Mouse (Mus musculus) forebrain, embryonic 11.5 days (tissue): ENCODE results near the gene Inpp4a. TPM values are rescaled to one million over a fixed set of nuclear protein-coding genes. Genes with fewer than 3 reads are reported as not detected.

Experiments
- ATAC-seq: fragments of 200-750 bp; cut with Nextera tagmentation; replicated peaks from 2 replicates; pipeline ENCODE4 v1.8.0; 2017; ENCODE audit warnings: moderate TSS enrichment; ENCODE audit not compliant: low FRiP score
- DNase-seq: peaks from one replicate; pipeline ENCODE4 v3.0.0-alpha.2; 2017; ENCODE audit warnings: low spot score
- H3K27ac ChIP-seq: fragments of 300-500 bp; sonication (generic); 2 replicates; pipeline ENCODE4 v1.5.1; 2014; ENCODE audit warnings: low read depth, low read length
- H3K27me3 ChIP-seq: fragments of 300-500 bp; sonication (generic); 2 replicates; pipeline ENCODE4 v1.6.1; 2014; ENCODE audit warnings: mild to moderate bottlenecking, low read length, mixed read lengths; ENCODE audit not compliant: control insufficient read depth, insufficient read depth
- H3K36me3 ChIP-seq: fragments of 300-500 bp; sonication (generic); 2 replicates; pipeline ENCODE4 v1.6.1; 2014; ENCODE audit warnings: mild to moderate bottlenecking, low read length, moderate library complexity, mixed read lengths; ENCODE audit not compliant: control insufficient read depth, insufficient read depth
- H3K4me1 ChIP-seq: fragments of 300-500 bp; sonication (generic); replicated peaks from 2 replicates; pipeline ENCODE4 v1.6.1; 2014; ENCODE audit warnings: low read length, mixed read lengths; ENCODE audit not compliant: control insufficient read depth, insufficient read depth
- H3K4me2 ChIP-seq: fragments of 300-500 bp; sonication (generic); 2 replicates; pipeline ENCODE4 v1.6.1; 2014; ENCODE audit warnings: low read depth, mild to moderate bottlenecking, low read length, moderate library complexity, mixed read lengths; ENCODE audit not compliant: severe bottlenecking
- H3K4me3 ChIP-seq: fragments of 300-500 bp; sonication (generic); 2 replicates; pipeline ENCODE4 v1.5.1; 2014; ENCODE audit warnings: low read depth, low read length
- H3K9ac ChIP-seq: fragments of 300-500 bp; sonication (generic); 2 replicates; pipeline ENCODE4 v1.6.1; 2014; ENCODE audit warnings: low read length
- H3K9me3 ChIP-seq: fragments of 300-500 bp; sonication (generic); 2 replicates; pipeline ENCODE4 v1.6.1; 2016; ENCODE audit warnings: low read length, mixed read lengths; ENCODE audit not compliant: control insufficient read depth
- WGBS: fragments of 180-500 bp; shearing (Covaris S2); extraction: QIAGEN DNeasy Blood & Tissue Kit; methylation state at CpG from one replicate; pipeline ENCODE4 v1.1.7; 2014; 5-methylcytosine and 5-hydroxymethylcytosine counted together
- polyA plus RNA-seq: library from polyadenylated mRNA; unstranded; fragments of >200 nt; fragmentation: Nextera tagmentation; extraction: Ambion mirVana; gene quantifications from 2 replicates; pipeline ENCODE4 v1.2.1, GENCODE M21; 2014

Gene Inpp4a
- polyA plus RNA-seq, 1 experiment from 2014 or later, result 16.9 TPM

GRCm38 (mm10) chr1:37309939-37310515, 10.4 kb downstream of the Inpp4a start:
- Histone ChIP-seq H3K9me3 (no peaks in the 10 kb centered on the region), H3K27ac (no peak overlapping the region), H3K27me3 (no peaks in the 10 kb centered on the region), H3K9ac (no peak overlapping the region), H3K4me3 (no peak overlapping the region), H3K4me1 (no peaks in the 10 kb centered on the region), H3K36me3 (no peaks in the 10 kb centered on the region), H3K4me2 (no peak overlapping the region)
- WGBS, result 97% methylated on average over 4 of the region's 4 CpGs
- DNase-seq, result no peak
- ATAC-seq, result no peak

- no peak for ATAC-seq
- Histone ChIP-seq H3K36me3 (no peaks in the 10 kb centered on the region), H3K4me2 (no peak overlapping the region), H3K4me3 (no peak overlapping the region), H3K4me1 (no peaks in the 10 kb centered on the region), H3K9me3 (no peaks in the 10 kb centered on the region), H3K27me3 (no peaks in the 10 kb centered on the region), H3K27ac (no peak overlapping the region), H3K9ac (no peak overlapping the region)
- 62% methylated on average over 7 of the region's 7 CpGs for WGBS
- DNase-seq, result no peak
Observed at GRCm38 (mm10) chr1:37314338-37314737, 14.7 kb downstream of the Inpp4a start.

- no peak for ATAC-seq
Observed at GRCm38 (mm10) chr1:37317644-37318285, 18.1 kb downstream of the Inpp4a start.

GRCm38 (mm10) chr1:37318558-37318957, 18.9 kb downstream of the Inpp4a start:
- 87% methylated on average over 2 of the region's 2 CpGs for WGBS
- Histone ChIP-seq H3K36me3 (no peaks in the 10 kb centered on the region), H3K9ac (no peak overlapping the region), H3K9me3 (no peaks in the 10 kb centered on the region), H3K27me3 (no peaks in the 10 kb centered on the region), H3K4me3 (no peak overlapping the region), H3K4me2 (no peak overlapping the region), H3K27ac (no peak overlapping the region), H3K4me1 (no peaks in the 10 kb centered on the region)
- ATAC-seq (no peak), DNase-seq (no peak)

More at GRCm38 (mm10) chr1:37317644-37318285, 18.1 kb downstream of the Inpp4a start:
- Histone ChIP-seq H3K27me3 (no peaks in the 10 kb centered on the region), H3K9ac (no peak overlapping the region), H3K27ac (no peak overlapping the region), H3K4me2 (no peak overlapping the region), H3K9me3 (no peaks in the 10 kb centered on the region), H3K4me1 (no peaks in the 10 kb centered on the region), H3K4me3 (no peak overlapping the region), H3K36me3 (no peaks in the 10 kb centered on the region)
- WGBS, result 82% methylated on average over 7 of the region's 7 CpGs
- DNase-seq, result no peak

- no peak overlapping the region for H3K4me3 ChIP-seq
- H3K36me3 ChIP-seq, result no peaks in the 10 kb centered on the region
- no peaks in the 10 kb centered on the region for H3K4me1 ChIP-seq
- H3K4me2 ChIP-seq, result no peak overlapping the region
- H3K27ac ChIP-seq, result no peak overlapping the region
- no peaks in the 10 kb centered on the region for H3K27me3 ChIP-seq
- H3K9ac ChIP-seq, result no peak overlapping the region
- 80% methylated on average over 2 of the region's 2 CpGs for WGBS
- no peaks in the 10 kb centered on the region for H3K9me3 ChIP-seq
- DNase-seq (no peak), ATAC-seq (no peak)
Observed at GRCm38 (mm10) chr1:37322690-37323089, 23.0 kb downstream of the Inpp4a start.

- Histone ChIP-seq H3K4me1 (no peaks in the 10 kb centered on the region), H3K9me3 (no peaks in the 10 kb centered on the region), H3K9ac (no peak overlapping the region), H3K4me2 (no peak overlapping the region), H3K27me3 (no peaks in the 10 kb centered on the region), H3K27ac (no peak overlapping the region), H3K36me3 (no peaks in the 10 kb centered on the region), H3K4me3 (no peak overlapping the region)
- WGBS, result 87% methylated on average over 4 of the region's 4 CpGs
- no peak for DNase-seq
- ATAC-seq, result no peak
Observed at GRCm38 (mm10) chr1:37323208-37323607, 23.5 kb downstream of the Inpp4a start.

- Histone ChIP-seq H3K4me3 (no peak overlapping the region), H3K4me1 (no peaks in the 10 kb centered on the region), H3K9ac (no peak overlapping the region), H3K36me3 (no peaks in the 10 kb centered on the region), H3K27me3 (no peaks in the 10 kb centered on the region), H3K4me2 (no peak overlapping the region), H3K27ac (no peak overlapping the region), H3K9me3 (no peaks in the 10 kb centered on the region)
- DNase-seq (no peak), ATAC-seq (no peak)
- WGBS, result 52% methylated on average over 5 of the region's 5 CpGs
Observed at GRCm38 (mm10) chr1:37324569-37324968, 24.9 kb downstream of the Inpp4a start.

GRCm38 (mm10) chr1:37327311-37327710, 27.6 kb downstream of the Inpp4a start:
- Histone ChIP-seq H3K4me2 (no peak overlapping the region), H3K36me3 (no peaks in the 10 kb centered on the region), H3K27ac (no peak overlapping the region), H3K4me1 (no peaks in the 10 kb centered on the region), H3K9ac (no peak overlapping the region), H3K9me3 (no peaks in the 10 kb centered on the region), H3K27me3 (no peaks in the 10 kb centered on the region), H3K4me3 (no peak overlapping the region)
- ATAC-seq, result no peak
- WGBS, result 86% methylated on average over 4 of the region's 4 CpGs
- no peak for DNase-seq

- Histone ChIP-seq H3K9me3 (no peaks in the 10 kb centered on the region), H3K36me3 (no peaks in the 10 kb centered on the region), H3K27me3 (no peaks in the 10 kb centered on the region), H3K4me3 (no peak overlapping the region), H3K4me2 (no peak overlapping the region), H3K27ac (no peak overlapping the region), H3K4me1 (no peaks in the 10 kb centered on the region), H3K9ac (no peak overlapping the region)
- 88% methylated on average over 3 of the region's 3 CpGs for WGBS
- ATAC-seq (no peak), DNase-seq (no peak)
Observed at GRCm38 (mm10) chr1:37329132-37329531, 29.5 kb downstream of the Inpp4a start.
